Mouse (Mus musculus) neural tube, embryonic 12.5 days (tissue): ENCODE measurements at regions not wholly inside any gene's neighbourhood (a gene's known extent, or its start where the extent isn't known, plus 50 kb on each side); places are given as distances from the start of the nearest gene placed in this dataset.

Source experiments
- ATAC-seq: fragments of 200-750 bp; cut with Nextera tagmentation; 2 replicates; pipeline ENCODE4 v1.8.0; 2017; ENCODE audit warnings: low read depth, mild to moderate bottlenecking, moderate TSS enrichment, moderate library complexity; ENCODE audit not compliant: low FRiP score
- H3K27ac ChIP-seq: fragments of 300-500 bp; sonication (generic); 2 replicates; pipeline ENCODE4 v1.5.1; 2016
- H3K27me3 ChIP-seq: fragments of 300-500 bp; sonication (generic); replicated peaks from 2 replicates; pipeline ENCODE4 v1.6.1; 2016; ENCODE audit warnings: mild to moderate bottlenecking
- H3K36me3 ChIP-seq: fragments of 300-500 bp; sonication (generic); 2 replicates; pipeline ENCODE4 v1.6.1; 2016; ENCODE audit warnings: mild to moderate bottlenecking
- H3K4me1 ChIP-seq: fragments of 300-500 bp; sonication (generic); 2 replicates; pipeline ENCODE4 v1.6.1; 2016
- H3K4me2 ChIP-seq: fragments of 300-500 bp; sonication (generic); replicated peaks from 2 replicates; pipeline ENCODE4 v1.6.1; 2016; ENCODE audit warnings: mild to moderate bottlenecking
- H3K4me3 ChIP-seq: fragments of 300-500 bp; sonication (generic); 2 replicates; pipeline ENCODE4 v1.5.1; 2016
- H3K9ac ChIP-seq: fragments of 300-500 bp; sonication (generic); 2 replicates; pipeline ENCODE4 v1.6.1; 2016; ENCODE audit warnings: mild to moderate bottlenecking
- H3K9me3 ChIP-seq: fragments of 300-500 bp; sonication (generic); 2 replicates; pipeline ENCODE4 v1.6.1; 2016; ENCODE audit warnings: mild to moderate bottlenecking
- WGBS: fragments of 180-500 bp; shearing (Covaris S2); methylation state at CpG from one replicate; pipeline ENCODE4 v1.1.7; 2016; 5-methylcytosine and 5-hydroxymethylcytosine counted together

DNA sequence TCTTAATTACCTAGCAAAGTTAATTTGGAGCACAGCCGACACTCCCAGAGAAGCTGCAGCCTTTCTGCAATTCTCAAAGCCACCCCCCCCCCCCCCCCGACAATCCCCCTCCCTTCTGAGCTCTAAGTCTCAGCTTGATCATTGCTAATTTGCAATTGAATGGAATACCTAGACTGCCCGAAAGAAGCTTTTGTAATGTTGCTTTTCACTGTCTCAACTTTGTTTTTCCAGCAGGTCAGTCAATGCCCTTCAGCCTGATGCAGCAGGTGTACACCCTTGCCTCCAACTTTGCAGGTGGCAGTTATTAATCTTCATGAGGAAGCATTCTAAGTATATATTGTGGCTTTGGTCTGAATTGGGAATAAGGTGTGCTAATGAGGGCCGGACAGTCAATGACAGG is 1006.6 kb upstream of the Gm8797 start:
- 53% methylated on average over 4 of the region's 4 CpGs for WGBS
- Histone ChIP-seq H3K4me1 (no peaks in the 10 kb centered on the region), H3K4me2 (no peak overlapping the region), H3K36me3 (no peaks in the 10 kb centered on the region), H3K9ac (no peak overlapping the region), H3K9me3 (peaks cover 7% of the 10 kb centered on the region; the same call in 1 of the 2 replicates), H3K4me3 (no peak overlapping the region), H3K27ac (no peak overlapping the region), H3K27me3 (no peaks in the 10 kb centered on the region)
- no peak for ATAC-seq

DNA sequence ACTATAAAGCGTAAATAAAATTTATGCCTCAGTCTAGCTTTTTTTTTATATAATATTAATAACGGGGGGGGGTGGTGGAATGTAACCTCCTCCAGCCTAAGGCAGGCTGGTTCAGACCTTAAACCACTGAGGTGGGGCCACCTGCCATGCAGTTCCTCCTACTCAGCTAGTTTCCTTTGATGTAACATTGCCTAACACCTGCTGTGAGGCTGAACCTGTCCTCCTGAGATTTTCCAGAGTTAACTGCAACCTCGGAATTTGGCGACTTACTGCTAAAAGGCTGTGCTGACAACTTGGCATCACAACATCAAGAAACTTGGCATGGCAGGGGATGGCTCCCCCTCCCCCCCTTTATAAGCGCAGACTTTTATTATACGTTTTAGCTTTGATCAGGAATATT is 1006.0 kb upstream of the Gm8797 start:
- ATAC-seq, result no peak

DNA sequence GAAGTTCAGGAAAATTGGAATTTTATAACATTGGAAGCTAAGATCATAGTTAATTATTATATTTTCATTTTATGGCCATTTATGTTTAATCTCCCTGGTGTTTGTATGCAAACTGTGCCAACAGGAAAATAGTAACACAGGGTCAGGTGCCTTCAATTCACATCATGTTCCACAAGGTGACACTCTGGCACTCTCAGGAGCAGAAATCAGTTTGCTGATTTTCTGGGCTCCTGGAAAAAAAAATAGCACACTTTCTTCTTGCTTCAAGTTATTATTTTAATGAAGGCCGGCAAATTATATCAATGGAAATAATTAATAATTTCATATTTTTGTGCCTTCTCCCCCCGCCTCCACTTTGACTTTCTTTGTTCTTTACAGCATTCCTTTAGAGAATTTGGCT is 994.5 kb upstream of the Gm8797 start:
- no peaks in the 10 kb centered on the region for H3K4me1 ChIP-seq
- no peak overlapping the region for H3K27ac ChIP-seq
- no peaks in the 10 kb centered on the region for H3K9me3 ChIP-seq
- H3K4me3 ChIP-seq, result no peak overlapping the region
- no peak overlapping the region for H3K4me2 ChIP-seq
- no peaks in the 10 kb centered on the region for H3K27me3 ChIP-seq
- H3K9ac ChIP-seq, result no peak overlapping the region
- no peak for ATAC-seq
- 95% methylated on average over 2 of the region's 2 CpGs for WGBS
- H3K36me3 ChIP-seq, result no peaks in the 10 kb centered on the region

More for the DNA sequence above, 1006.0 kb upstream of the Gm8797 start:
- 88% methylated on average over 6 of the region's 6 CpGs for WGBS
- Histone ChIP-seq H3K27me3 (no peaks in the 10 kb centered on the region), H3K9ac (no peak overlapping the region), H3K9me3 (peaks cover 7% of the 10 kb centered on the region; the same call in 1 of the 2 replicates), H3K4me1 (no peaks in the 10 kb centered on the region), H3K4me3 (no peak overlapping the region), H3K36me3 (no peaks in the 10 kb centered on the region), H3K4me2 (no peak overlapping the region), H3K27ac (no peak overlapping the region)

DNA sequence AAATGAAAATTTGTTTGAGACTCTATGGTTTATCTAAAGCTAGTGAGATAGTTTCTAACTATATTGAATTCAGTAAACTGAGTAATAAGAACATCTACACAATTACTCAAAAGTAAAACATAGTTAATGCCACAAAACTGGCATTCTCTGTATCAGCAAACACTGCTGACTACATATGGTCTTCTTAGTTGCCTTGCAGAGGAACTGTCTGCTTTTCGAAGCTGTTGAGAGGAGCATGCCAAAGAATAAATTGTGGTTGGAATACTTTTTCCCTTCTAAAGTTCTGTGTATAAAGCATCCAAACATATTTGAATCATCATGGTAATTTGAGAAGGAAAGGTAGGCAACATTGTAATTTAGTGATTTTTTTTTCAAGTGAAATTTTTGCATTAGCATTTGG is 993.5 kb upstream of the Gm8797 start:
- no peaks in the 10 kb centered on the region for H3K4me1 ChIP-seq
- H3K4me3 ChIP-seq, result no peak overlapping the region
- H3K9me3 ChIP-seq, result no peaks in the 10 kb centered on the region
- H3K27ac ChIP-seq, result no peak overlapping the region
- no peak overlapping the region for H3K9ac ChIP-seq
- WGBS, result 89% methylated on average over 1 of the region's 1 CpGs
- H3K4me2 ChIP-seq, result no peak overlapping the region
- no peak for ATAC-seq
- no peaks in the 10 kb centered on the region for H3K27me3 ChIP-seq
- H3K36me3 ChIP-seq, result no peaks in the 10 kb centered on the region

DNA sequence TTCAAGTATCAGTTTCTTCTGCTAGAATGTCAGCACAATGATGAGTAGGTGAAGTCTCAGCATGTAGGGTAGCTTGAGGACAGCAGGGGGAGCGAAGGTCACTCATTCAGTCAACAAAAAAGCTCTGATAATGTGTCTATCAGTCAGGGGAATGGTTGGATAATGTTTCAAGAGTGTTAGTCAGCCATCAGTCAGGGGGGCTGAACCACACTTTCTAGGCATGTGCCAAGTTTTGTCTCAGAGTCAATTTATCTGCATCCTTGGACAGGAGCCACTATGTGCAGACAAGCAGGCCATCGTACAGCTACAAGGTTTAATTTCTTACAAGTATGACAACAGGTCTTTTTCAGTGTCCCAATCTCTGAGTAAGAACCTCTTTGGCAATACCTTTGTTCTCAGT is 987.5 kb upstream of the Gm8797 start:
- Histone ChIP-seq H3K27me3 (no peaks in the 10 kb centered on the region), H3K4me3 (no peak overlapping the region), H3K9ac (no peak overlapping the region), H3K27ac (no peak overlapping the region), H3K4me2 (no peak overlapping the region), H3K9me3 (no peaks in the 10 kb centered on the region), H3K36me3 (no peaks in the 10 kb centered on the region), H3K4me1 (no peaks in the 10 kb centered on the region)
- no peak for ATAC-seq
- WGBS, result 83% methylated on average over 2 of the region's 2 CpGs

DNA sequence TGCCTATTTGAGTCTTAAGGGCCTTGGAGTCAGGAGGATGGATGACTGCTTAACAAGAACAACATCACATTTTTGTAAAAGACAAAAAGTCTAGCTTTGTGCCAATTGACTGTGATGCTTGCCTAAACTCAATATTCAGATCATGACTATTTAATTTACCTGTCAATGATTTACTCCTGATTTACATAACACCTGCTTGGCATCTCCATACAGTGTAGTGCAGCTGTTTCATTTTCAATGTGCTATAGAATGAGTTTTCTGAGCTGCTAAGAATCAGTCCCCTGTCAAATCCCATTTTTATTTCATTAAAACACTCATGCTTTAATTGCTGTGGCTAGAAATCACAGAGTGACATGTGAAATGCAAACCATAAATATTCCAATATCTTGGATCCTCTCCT is 974.0 kb upstream of the Gm8797 start:
- Histone ChIP-seq H3K27me3 (no peaks in the 10 kb centered on the region), H3K9me3 (no peaks in the 10 kb centered on the region), H3K9ac (no peak overlapping the region), H3K4me2 (no peak overlapping the region), H3K36me3 (no peaks in the 10 kb centered on the region), H3K27ac (no peak overlapping the region), H3K4me1 (no peaks in the 10 kb centered on the region), H3K4me3 (no peak overlapping the region)
- peak; percentile 58; the same call in 1 of the 2 replicates for ATAC-seq

DNA sequence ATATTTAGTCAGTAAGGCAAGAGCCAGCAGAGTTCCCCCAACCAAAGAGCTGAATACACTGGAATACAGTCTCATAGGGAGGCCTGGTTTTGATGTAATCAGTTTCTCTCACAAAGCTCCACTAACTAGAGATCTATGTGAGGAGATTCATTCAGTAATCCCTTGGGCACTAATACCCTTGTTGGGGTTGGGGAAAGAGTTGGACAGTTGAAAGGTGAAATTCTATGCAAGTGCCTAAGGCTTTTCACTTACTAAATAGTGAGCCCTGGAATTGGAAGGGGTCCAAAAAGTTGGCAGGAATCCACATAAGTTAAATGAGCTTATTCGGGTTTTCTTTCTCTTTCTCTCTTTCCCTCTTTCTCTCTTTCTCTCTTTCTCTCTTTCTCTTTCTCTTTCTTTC is 965.4 kb upstream of the Gm8797 start:
- Histone ChIP-seq H3K9ac (no peak overlapping the region), H3K27ac (no peak overlapping the region), H3K4me3 (no peak overlapping the region), H3K36me3 (no peaks in the 10 kb centered on the region), H3K27me3 (no peaks in the 10 kb centered on the region), H3K4me1 (no peaks in the 10 kb centered on the region), H3K4me2 (no peak overlapping the region), H3K9me3 (no peaks in the 10 kb centered on the region)
- ATAC-seq, result no peak
- WGBS, result 56% methylated on average over 1 of the region's 1 CpGs

DNA sequence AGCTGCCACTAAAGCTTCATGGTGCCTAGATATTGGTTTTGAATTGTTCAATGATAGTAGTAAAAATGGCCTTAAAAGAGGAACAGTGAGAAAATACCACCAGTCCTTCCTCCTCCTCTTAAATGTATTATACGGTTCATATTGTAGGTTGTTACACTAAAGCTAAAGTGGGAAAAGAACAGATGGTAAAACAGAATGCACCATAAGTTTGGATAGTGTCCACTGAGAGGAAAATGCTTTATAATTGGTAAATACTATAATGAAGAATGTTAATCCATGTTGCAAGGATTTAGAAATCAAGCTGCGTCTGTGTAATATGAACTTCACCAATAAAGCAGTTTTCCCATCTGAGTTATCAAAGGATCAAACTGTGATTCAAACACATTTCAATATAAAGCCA is 957.5 kb upstream of the Gm8797 start:
- Histone ChIP-seq H3K36me3 (no peaks in the 10 kb centered on the region), H3K27me3 (no peaks in the 10 kb centered on the region), H3K9ac (no peak overlapping the region), H3K4me3 (no peak overlapping the region), H3K9me3 (no peaks in the 10 kb centered on the region), H3K4me1 (peaks cover 4% of the 10 kb centered on the region; the same call in 1 of the 2 replicates), H3K27ac (no peak overlapping the region), H3K4me2 (no peak overlapping the region)
- no peak for ATAC-seq
- WGBS, result 94% methylated on average over 2 of the region's 2 CpGs

DNA sequence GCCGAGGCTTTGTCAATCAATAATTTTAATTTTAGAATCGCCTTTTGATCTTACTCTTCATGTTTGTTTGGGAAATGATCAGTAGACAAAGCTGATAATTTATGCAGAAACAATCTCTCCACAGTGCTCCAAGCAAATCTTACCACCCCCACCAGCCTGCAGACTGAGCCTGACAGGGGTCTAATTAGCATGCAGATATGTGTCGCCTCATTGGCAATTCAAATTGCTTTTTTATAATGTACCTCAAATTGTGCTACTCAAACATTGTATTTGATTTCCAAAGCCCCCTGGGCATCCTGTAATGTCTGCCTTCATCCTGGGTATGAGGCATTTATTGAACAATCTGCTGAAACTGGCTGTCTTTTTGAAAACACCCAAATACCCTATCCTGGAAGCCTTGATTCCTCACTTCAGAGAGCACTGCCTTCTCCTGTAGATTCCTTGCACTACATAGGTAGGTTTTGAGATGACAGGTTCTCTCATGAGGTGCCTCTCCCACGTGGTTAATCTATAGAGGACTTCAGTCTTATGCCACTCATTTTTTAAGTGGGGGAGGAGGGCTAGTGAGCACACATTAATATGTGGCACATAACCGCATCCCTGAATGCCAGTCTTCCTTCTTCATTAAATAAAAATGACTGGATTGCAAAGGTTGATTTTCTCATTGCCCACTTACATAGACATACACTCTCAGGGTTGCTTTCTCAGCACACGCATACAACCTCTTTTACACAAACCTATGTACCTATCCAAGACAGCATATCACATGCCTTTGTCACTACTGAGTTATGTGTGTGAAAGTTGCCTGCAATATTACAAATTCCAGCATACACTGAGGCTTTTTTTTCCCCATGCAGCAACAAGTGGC is 954.3 kb upstream of the Gm8797 start:
- WGBS, result 35% methylated on average over 6 of the region's 6 CpGs

DNA sequence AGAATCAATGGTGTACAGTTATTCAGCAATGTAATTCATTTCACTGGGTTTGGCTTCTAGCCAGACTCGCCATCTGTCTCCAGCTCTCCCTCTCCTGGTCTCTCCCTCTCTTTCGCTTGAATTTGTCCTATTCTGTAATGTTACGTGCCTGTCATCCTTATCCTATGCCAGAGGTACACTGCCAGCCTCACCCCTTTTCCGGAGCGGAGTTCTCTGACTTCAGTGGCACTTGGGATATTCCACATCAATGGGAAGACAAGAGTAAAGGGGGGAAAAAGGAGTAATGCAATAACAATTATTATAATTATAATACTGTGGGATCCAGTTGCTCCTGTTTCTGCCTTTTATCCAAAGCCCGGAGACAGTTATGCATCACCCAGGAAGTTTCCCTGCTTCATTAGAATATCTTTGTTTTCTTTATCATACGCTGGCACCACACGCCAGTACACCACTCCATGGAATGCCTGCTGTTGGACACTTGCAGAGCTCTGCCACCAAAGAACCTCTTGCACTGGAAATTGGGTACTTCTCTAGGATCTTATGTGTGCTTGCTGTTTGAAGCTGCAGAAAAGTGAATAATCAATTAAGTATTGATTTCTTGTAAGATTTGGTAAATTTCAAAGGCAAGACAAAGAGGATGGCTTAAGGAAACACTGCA is 953.6 kb upstream of the Gm8797 start:
- WGBS, result 44% methylated on average over 8 of the region's 8 CpGs
- Histone ChIP-seq H3K4me2 (peak overlapping the region; percentile 37), H3K4me1 (peaks cover 4% of the 10 kb centered on the region; the same call in 1 of the 2 replicates), H3K27ac (no peak overlapping the region; the same call in 1 of the 2 replicates), H3K9me3 (no peaks in the 10 kb centered on the region), H3K27me3 (no peaks in the 10 kb centered on the region), H3K36me3 (no peaks in the 10 kb centered on the region), H3K4me3 (no peak overlapping the region), H3K9ac (no peak overlapping the region)
- peak; percentile 85 for ATAC-seq

More for the DNA sequence above, 954.3 kb upstream of the Gm8797 start:
- peak; percentile 77 for ATAC-seq
- Histone ChIP-seq H3K4me2 (peak overlapping the region; percentile 37), H3K4me1 (peaks cover 4% of the 10 kb centered on the region; the same call in 1 of the 2 replicates), H3K9me3 (no peaks in the 10 kb centered on the region), H3K36me3 (no peaks in the 10 kb centered on the region), H3K27ac (no peak overlapping the region), H3K9ac (no peak overlapping the region), H3K4me3 (no peak overlapping the region), H3K27me3 (no peaks in the 10 kb centered on the region)

DNA sequence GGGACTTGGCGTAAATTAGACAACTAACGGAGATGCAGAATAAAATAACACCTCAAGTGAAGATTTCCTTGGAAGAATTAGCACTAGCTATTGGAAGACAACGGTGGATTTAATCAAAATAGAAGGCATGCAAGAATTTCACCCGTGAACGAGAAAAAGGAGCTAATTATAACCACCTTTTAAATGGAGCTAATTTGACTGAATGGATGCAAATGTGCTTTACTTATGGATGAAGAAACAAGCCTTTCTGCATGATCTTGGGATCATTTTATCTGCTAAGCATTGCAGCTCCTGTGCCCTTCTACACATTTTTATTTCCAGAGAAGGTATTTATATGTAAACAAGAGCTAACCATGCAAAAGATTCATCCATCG is 953.1 kb upstream of the Gm8797 start:
- no peak for ATAC-seq
- H3K9me3 ChIP-seq, result no peaks in the 10 kb centered on the region
- H3K27ac ChIP-seq, result no peak overlapping the region
- peak overlapping the region; percentile 37; the same call in 1 of the 2 replicates for H3K4me2 ChIP-seq
- no peaks in the 10 kb centered on the region for H3K36me3 ChIP-seq
- H3K4me1 ChIP-seq, result peaks cover 4% of the 10 kb centered on the region; the same call in 1 of the 2 replicates
- no peaks in the 10 kb centered on the region for H3K27me3 ChIP-seq
- H3K4me3 ChIP-seq, result no peak overlapping the region
- 55% methylated on average over 6 of the region's 6 CpGs for WGBS
- H3K9ac ChIP-seq, result no peak overlapping the region

DNA sequence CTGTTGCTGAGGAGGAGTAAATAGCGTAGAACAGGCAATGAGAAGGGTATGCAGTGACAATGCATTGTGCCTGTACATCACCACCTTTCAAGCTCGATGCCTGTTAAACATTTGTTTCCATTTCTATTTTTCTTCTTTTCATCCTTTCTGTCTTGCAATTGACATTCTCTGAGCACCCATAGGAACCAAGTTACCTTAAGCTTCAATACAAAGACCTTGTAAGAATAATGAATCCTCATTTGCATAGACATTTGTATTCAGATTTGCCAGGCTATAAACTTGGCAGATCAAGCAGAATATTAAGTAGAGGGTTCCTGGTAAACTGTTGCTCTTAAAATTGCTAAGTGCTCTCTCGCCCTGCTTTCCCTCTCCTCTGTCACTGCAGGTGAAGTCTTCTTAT is 952.2 kb upstream of the Gm8797 start:
- ATAC-seq, result no peak
- Histone ChIP-seq H3K36me3 (no peaks in the 10 kb centered on the region), H3K27ac (no peak overlapping the region), H3K4me1 (peaks cover 4% of the 10 kb centered on the region; the same call in 1 of the 2 replicates), H3K4me3 (no peak overlapping the region), H3K4me2 (peak overlapping the region; percentile 27; the same call in 1 of the 2 replicates), H3K9me3 (no peaks in the 10 kb centered on the region), H3K27me3 (no peaks in the 10 kb centered on the region), H3K9ac (no peak overlapping the region)
- 33% methylated on average over 3 of the region's 3 CpGs for WGBS
